Comparison of ENCODE assay signal across 17 mouse cellular contexts in genomic region chr10:71583716-71584115, GRCm38 (mm10).
A peak's percentile ranks its signal among the peaks of the same experiment; 100 is the strongest.
DNase-seq lines count a peak whose midpoint lies in the region.
"Had no signal": no experiment of that assay in that cellular context is flagged by ENCODE, and none has a peak within 500 bp of the region (broad histone marks: within the 10 kb centered on the region; RNA-seq: fewer than 3 reads in every experiment).

No protein-coding gene starts in this region.

- H3K4me3 ChIP-seq in heart, embryonic 10.5 days: no peak overlapping the region

- no peaks in the 10 kb centered on the region for H3K36me3 ChIP-seq in heart, embryonic 10.5 days
- H3K36me3 ChIP-seq: G1E had no signal

- WGBS in heart, embryonic 10.5 days: 89% methylated on average over 10 of the region's 10 CpGs

- H3K27ac ChIP-seq in heart, embryonic 10.5 days: no peak overlapping the region

- DNase-seq in heart, adult 11 months: peak; percentile 76
- no peak for DNase-seq in heart, postnatal 4 days
- DNase-seq in heart, embryonic 10.5 days (ENCODE audit: low spot score): peak; percentile 73
- no peak for DNase-seq in heart, adult 9 months (ENCODE audit: low spot score in 2 of 2)
- DNase-seq: adrenal gland, adult 2 months; adrenal gland, adult 8-10 months; adrenal gland, postnatal 10 days; adrenal gland, postnatal 14 days; adrenal gland, postnatal 25 days; adrenal gland, postnatal 36 days; B cell, adult 2 months; cerebellum, adult 11 months; cerebellum, adult 11-12 months; cerebellum, adult 18-20 months had no signal

- no peaks in the 10 kb centered on the region for H3K27me3 ChIP-seq in heart, embryonic 10.5 days (ENCODE audit: insufficient read depth, poor library complexity, severe bottlenecking)
- H3K27me3 ChIP-seq: CH12.LX, Patski had no signal

- H3K9me3 ChIP-seq in heart, embryonic 10.5 days: no peaks in the 10 kb centered on the region

- H3K4me1 ChIP-seq in heart, embryonic 10.5 days: no peaks in the 10 kb centered on the region

Comparison
In these comparisons a context has a peak if more than half of its experiments do, and no peak if none do; other contexts are left out.
1. DNase-seq: peak in heart, adult 11 months (single experiment) and heart, embryonic 10.5 days (single experiment); none in heart, postnatal 4 days (single experiment) and heart, adult 9 months (0 of 2).